Comparison of ENCODE assay signal across 16 mouse cellular contexts in the genomic region with DNA sequence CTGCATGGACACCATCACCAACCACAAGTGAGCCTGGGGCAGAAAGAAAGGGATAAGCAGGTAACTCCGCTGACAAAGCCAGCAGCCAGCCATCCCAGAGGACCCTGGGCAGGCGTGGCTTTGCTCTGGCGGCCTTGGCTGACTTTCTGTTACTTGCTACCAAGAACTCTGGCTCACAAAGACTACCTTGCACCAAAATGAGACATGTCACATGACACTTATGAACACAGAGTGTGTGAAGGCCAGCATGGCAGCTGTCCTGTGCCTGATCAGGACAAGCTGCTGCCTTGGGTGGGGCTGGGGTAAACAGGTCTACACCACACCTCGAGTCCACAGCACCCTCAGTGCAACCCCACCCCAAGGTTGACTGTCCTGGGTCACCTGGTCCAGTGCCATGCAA. TPM values are rescaled to one million over a fixed set of nuclear protein-coding genes. Genes with fewer than 3 reads are reported as not detected.
DNase-seq lines count a peak whose midpoint lies in the region; ATAC-seq and TF ChIP-seq lines count a peak whose summit lies in the region.
"Had no signal": no experiment of that assay in that cellular context is flagged by ENCODE, and none has a peak within 500 bp of the region (broad histone marks: within the 10 kb centered on the region; RNA-seq: fewer than 3 reads in every experiment).

No protein-coding gene starts in this region.

- H3K9me3 ChIP-seq in forebrain, embryonic 12.5 days, result no peaks in the 10 kb centered on the region
- H3K9me3 ChIP-seq in forebrain, embryonic 14.5 days (replicated peaks; ENCODE audit: control insufficient read depth, low read length), result no peaks in the 10 kb centered on the region
- no peaks in the 10 kb centered on the region for H3K9me3 ChIP-seq in hindbrain, embryonic 10.5 days
- no peaks in the 10 kb centered on the region for H3K9me3 ChIP-seq in hindbrain, embryonic 16.5 days (ENCODE audit: control insufficient read depth, low read length)
- peaks cover 96% of the 10 kb centered on the region for H3K9me3 ChIP-seq in G1E (replicated peaks)
- H3K9me3 ChIP-seq: embryonic facial prominence, embryonic 15.5 days; liver, embryonic 13.5 days; midbrain, embryonic 15.5 days had no signal

- H3K4me1 ChIP-seq in forebrain, embryonic 12.5 days, result peaks cover 76% of the 10 kb centered on the region
- peaks cover 46% of the 10 kb centered on the region for H3K4me1 ChIP-seq in forebrain, embryonic 14.5 days (ENCODE audit: control insufficient read depth, insufficient read depth, low read length)
- H3K4me1 ChIP-seq in hindbrain, embryonic 10.5 days (replicated peaks), result peaks cover 95% of the 10 kb centered on the region
- peaks cover 70% of the 10 kb centered on the region for H3K4me1 ChIP-seq in hindbrain, embryonic 16.5 days (ENCODE audit: control insufficient read depth, insufficient read depth, low read depth, low read length)
- H3K4me1 ChIP-seq in G1E (ENCODE audit: insufficient read depth, low read depth, low read length), result no peaks in the 10 kb centered on the region

- H3K36me3 ChIP-seq in forebrain, embryonic 12.5 days (replicated peaks), result peaks cover 19% of the 10 kb centered on the region
- peaks cover 13% of the 10 kb centered on the region for H3K36me3 ChIP-seq in forebrain, embryonic 14.5 days (ENCODE audit: control insufficient read depth, insufficient read depth, low read length)
- H3K36me3 ChIP-seq in hindbrain, embryonic 10.5 days, result peaks cover 20% of the 10 kb centered on the region
- no peaks in the 10 kb centered on the region for H3K36me3 ChIP-seq in hindbrain, embryonic 16.5 days (ENCODE audit: control insufficient read depth, insufficient read depth, low read length)
- no peaks in the 10 kb centered on the region for H3K36me3 ChIP-seq in G1E (replicated peaks)
- H3K36me3 ChIP-seq: liver, embryonic 13.5 days; midbrain, embryonic 15.5 days had no signal

- ATAC-seq in forebrain, embryonic 12.5 days (ENCODE audit: low FRiP score), result no peak
- no peak for ATAC-seq in forebrain, embryonic 14.5 days
- no peak for ATAC-seq in hindbrain, embryonic 16.5 days
- no peak for ATAC-seq in G1E (ENCODE audit: extremely low read depth, insufficient number of reproducible peaks, low FRiP score, poor library complexity, severe bottlenecking)
- ATAC-seq in frontal cortex, adult (ENCODE audit: low TSS enrichment), result no peak
- ATAC-seq: lung, postnatal 0 days; midbrain, embryonic 15.5 days had no signal

- no peak overlapping the region for H3K9ac ChIP-seq in forebrain, embryonic 12.5 days
- no peak overlapping the region for H3K9ac ChIP-seq in forebrain, embryonic 14.5 days (ENCODE audit: low read length)
- H3K9ac ChIP-seq in hindbrain, embryonic 16.5 days (ENCODE audit: low read depth, low read length), result no peak overlapping the region
- H3K9ac ChIP-seq: embryonic facial prominence, embryonic 15.5 days; liver, embryonic 13.5 days; midbrain, embryonic 15.5 days had no signal

- no peaks in the 10 kb centered on the region for H3K27me3 ChIP-seq in forebrain, embryonic 12.5 days
- H3K27me3 ChIP-seq in forebrain, embryonic 14.5 days (replicated peaks; ENCODE audit: control insufficient read depth, insufficient read depth, low read length), result no peaks in the 10 kb centered on the region
- H3K27me3 ChIP-seq in hindbrain, embryonic 10.5 days (ENCODE audit: insufficient read depth, poor library complexity, severe bottlenecking), result no peaks in the 10 kb centered on the region
- no peaks in the 10 kb centered on the region for H3K27me3 ChIP-seq in hindbrain, embryonic 16.5 days (replicated peaks; ENCODE audit: control insufficient read depth, insufficient read depth, low read length)
- H3K27me3 ChIP-seq in G1E (ENCODE audit: insufficient read depth, low read length), result no peaks in the 10 kb centered on the region
- H3K27me3 ChIP-seq: embryonic facial prominence, embryonic 15.5 days; liver, embryonic 13.5 days; midbrain, embryonic 15.5 days had no signal

- H3K27ac ChIP-seq in forebrain, embryonic 12.5 days, result 0 out of 2 replicates have a peak overlapping the region, but pooled peaks have one; percentile 2
- no peak overlapping the region for H3K27ac ChIP-seq in forebrain, embryonic 14.5 days (ENCODE audit: low read depth, low read length)
- H3K27ac ChIP-seq in hindbrain, embryonic 10.5 days, result peak overlapping the region; percentile 75
- no peak overlapping the region for H3K27ac ChIP-seq in hindbrain, embryonic 16.5 days (ENCODE audit: low read depth, low read length)
- H3K27ac ChIP-seq: embryonic facial prominence, embryonic 15.5 days; kidney, postnatal 0 days; liver, embryonic 13.5 days; midbrain, embryonic 15.5 days had no signal

- no peak overlapping the region for H3K4me2 ChIP-seq in forebrain, embryonic 12.5 days
- no peak overlapping the region for H3K4me2 ChIP-seq in forebrain, embryonic 14.5 days (ENCODE audit: low read length)
- no peak overlapping the region for H3K4me2 ChIP-seq in hindbrain, embryonic 16.5 days (ENCODE audit: low read length)
- H3K4me2 ChIP-seq: embryonic facial prominence, embryonic 15.5 days; liver, embryonic 13.5 days; midbrain, embryonic 15.5 days had no signal

- no peak for TF ChIP-seq CTCF in G1E (IDR thresholded peaks at IDR 0.05; ENCODE audit: low read depth, low read length)

- WGBS in forebrain, embryonic 12.5 days, result 93% methylated on average over 4 of the region's 4 CpGs
- 89% methylated on average over 4 of the region's 4 CpGs for WGBS in forebrain, embryonic 14.5 days
- 91% methylated on average over 4 of the region's 4 CpGs for WGBS in hindbrain, embryonic 10.5 days
- 86% methylated on average over 4 of the region's 4 CpGs for WGBS in hindbrain, embryonic 16.5 days

- DNase-seq in forebrain, embryonic 14.5 days (ENCODE audit: low spot score), result no peak
- DNase-seq in hindbrain, embryonic 10.5 days (ENCODE audit: low spot score), result no peak
- DNase-seq in G1E (ENCODE audit: low spot score), result no peak
- peak; percentile 56 to 59 for DNase-seq in adrenal gland, postnatal 36 days
- DNase-seq: embryo, embryonic 11 days; gastrocnemius, postnatal 10 days; left cerebral cortex, postnatal 4 days; liver, embryonic 13.5 days had no signal

- no peak overlapping the region for H3K4me3 ChIP-seq in forebrain, embryonic 12.5 days (replicated peaks)
- H3K4me3 ChIP-seq in forebrain, embryonic 14.5 days (ENCODE audit: low read depth, low read length), result no peak overlapping the region
- no peak overlapping the region for H3K4me3 ChIP-seq in hindbrain, embryonic 10.5 days
- H3K4me3 ChIP-seq in hindbrain, embryonic 16.5 days (ENCODE audit: low read length), result no peak overlapping the region
- peak overlapping the region; percentile 14; the same call in 1 of the 2 replicates for H3K4me3 ChIP-seq in G1E (ENCODE audit: low read depth, low read length)
- H3K4me3 ChIP-seq: embryonic facial prominence, embryonic 15.5 days; layer of hippocampus, adult 2 months; liver, embryonic 13.5 days; midbrain, embryonic 15.5 days had no signal

RNA-seq across cellular contexts. Expression of gene Ncor2, which starts 51.6 kb away (rescaled TPM):
- 26.0 and 27.0 TPM in 2 replicates for polyA plus RNA-seq in forebrain, embryonic 12.5 days (2016; fragmentation: Nextera tagmentation; extraction: Ambion mirVana)
- 15.1 and 22.3 TPM in 2 replicates for polyA plus RNA-seq in forebrain, embryonic 14.5 days (2014; fragmentation: Nextera tagmentation; extraction: Ambion mirVana)
- 18.1 and 19.7 TPM in 2 replicates for polyA plus RNA-seq in hindbrain, embryonic 10.5 days (2016; fragmentation: Nextera tagmentation; extraction: Ambion mirVana)
- 23.3 and 26.2 TPM in 2 replicates for polyA plus RNA-seq in hindbrain, embryonic 16.5 days (2015; fragmentation: Nextera tagmentation; extraction: Ambion mirVana)
- not detected in 2 replicates for total RNA-seq in G1E (2014; fragmentation: Nextera tagmentation)
- not detected in 2 replicates for total RNA-seq in G1E (2017)
- 0.09 and 0.10 TPM in 2 replicates for polyA plus RNA-seq in G1E (2012)
- total RNA-seq in adrenal gland, postnatal 36 days (2021), result 100 to 1,000 TPM; 217 to 310 TPM

Comparison
In these comparisons a context has a peak if more than half of its experiments do, and no peak if none do; other contexts are left out.
1. H3K27ac ChIP-seq: peak in forebrain, embryonic 12.5 days (single experiment) and hindbrain, embryonic 10.5 days (single experiment); none in forebrain, embryonic 14.5 days (single experiment) and hindbrain, embryonic 16.5 days (single experiment).
2. DNase-seq: peak in adrenal gland, postnatal 36 days (2 of 2); none in forebrain, embryonic 14.5 days (single experiment), hindbrain, embryonic 10.5 days (single experiment) and G1E (single experiment).
3. RNA of gene Ncor2, which starts 51.6 kb away (polyA plus RNA-seq): 26.0 to 27.0 TPM in forebrain, embryonic 12.5 days, 23.3 to 26.2 TPM in hindbrain, embryonic 16.5 days, 18.1 to 19.7 TPM in hindbrain, embryonic 10.5 days and 15.1 to 22.3 TPM in forebrain, embryonic 14.5 days; 0.09 to 0.10 TPM in G1E; every median in the first group is over 10 times any median in the second.